Mouse (Mus musculus): ENCODE results near the gene Plekha8.

DNA sequence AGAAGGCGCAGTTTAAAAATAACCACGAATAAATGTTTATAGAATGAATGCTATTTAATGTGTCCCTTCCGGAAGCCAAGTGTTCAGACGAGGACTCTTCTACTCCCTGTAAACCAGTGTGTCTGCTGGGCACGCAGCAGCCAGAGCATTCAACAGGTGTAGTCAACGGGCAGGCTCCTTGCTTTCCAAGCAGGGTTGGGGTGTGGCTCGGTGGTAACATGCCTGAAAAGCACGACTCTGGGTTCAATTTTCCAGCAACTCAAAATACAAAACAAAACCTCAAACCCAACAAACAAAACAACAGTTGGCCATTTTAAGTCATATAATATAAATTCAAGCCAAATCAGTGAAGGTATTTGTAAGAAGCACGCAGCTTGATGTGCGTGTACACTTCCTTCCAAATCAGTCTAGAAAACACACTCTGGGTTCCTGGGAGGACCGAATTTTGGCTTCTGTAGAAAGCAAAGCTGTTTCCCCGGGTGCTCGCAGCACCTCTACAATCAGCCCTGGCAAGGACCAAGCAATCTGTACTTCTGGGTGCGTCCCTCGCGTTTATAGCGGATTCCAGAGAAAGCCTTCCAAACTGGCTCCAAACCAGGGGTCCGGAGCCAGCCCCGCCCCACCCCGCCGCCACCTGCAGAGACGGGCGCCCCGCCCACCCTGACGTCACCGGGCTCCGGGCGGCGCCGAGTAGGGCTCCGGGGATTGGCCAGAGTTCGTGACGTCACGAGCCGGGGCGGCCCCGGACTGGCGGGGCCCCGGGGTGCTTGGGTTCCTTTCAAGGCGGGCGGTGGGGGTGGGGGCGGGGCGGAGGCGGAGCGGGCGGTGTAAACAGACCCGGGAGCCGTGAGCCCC, 86.2 kb downstream of the Plekha8 start, which contains the start of gene Mturn:
- TF ChIP-seq CTCF (IDR thresholded peaks at IDR 0.05; ENCODE audit: low read depth, low read length) (no peak), POLR2A (IDR thresholded peaks at IDR 0.05; ENCODE audit: extremely low read depth, insufficient read depth, low read length) (no peak)
